Mouse (Mus musculus) CH12F3 (cell line): ENCODE measurements around the gene Zfp799.
"Not testable (repeated sequence)": the region's sequence is repeated elsewhere in the genome, so short reads cannot be mapped to it uniquely, and the experiment has no call there.

Experiments used
- in situ Hi-C: fragments of 300-500 bp; cut with MboI; formaldehyde crosslinking; loops from 2 replicates; pipeline ENCODE4 v1.14.3; 2020; ENCODE audit warnings: low sequenced_read_pairs

Zfp799 gene

GRCm38 (mm10) chr17:32829540-32830417 lies at the start of gene Zfp799:
Zfp799 (minus strand) TSS chr17:32830261.
- in situ Hi-C loops = no loop called here

- in situ Hi-C loops = no loop called here
Measured at GRCm38 (mm10) chr17:32878773-32879172, 48.7 kb upstream of the Zfp799 start.

- in situ Hi-C loops = no loop called here
Measured at GRCm38 (mm10) chr17:32877471-32878171, 47.6 kb upstream of the Zfp799 start.

DNA sequence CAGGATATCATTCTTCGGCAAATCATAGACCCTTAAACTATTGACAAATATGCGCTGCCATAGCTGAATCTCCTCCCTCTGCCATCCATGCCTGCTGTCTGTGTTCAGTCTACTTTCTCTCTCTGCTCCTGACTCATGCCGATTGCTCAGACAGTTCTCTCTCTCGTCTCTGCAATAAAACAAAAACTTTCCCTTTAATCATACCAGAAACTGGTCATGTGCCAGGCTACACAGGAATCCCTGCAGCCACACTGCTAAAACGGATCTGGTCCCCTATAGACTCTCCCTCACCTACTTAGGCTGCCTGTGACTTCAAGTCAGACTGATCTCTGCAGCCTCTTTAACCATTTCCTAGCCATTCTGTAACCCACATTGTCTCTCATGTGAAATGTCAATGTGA lies 42.6 kb upstream of the Zfp799 start:
- in situ Hi-C loops = no loop called here

DNA sequence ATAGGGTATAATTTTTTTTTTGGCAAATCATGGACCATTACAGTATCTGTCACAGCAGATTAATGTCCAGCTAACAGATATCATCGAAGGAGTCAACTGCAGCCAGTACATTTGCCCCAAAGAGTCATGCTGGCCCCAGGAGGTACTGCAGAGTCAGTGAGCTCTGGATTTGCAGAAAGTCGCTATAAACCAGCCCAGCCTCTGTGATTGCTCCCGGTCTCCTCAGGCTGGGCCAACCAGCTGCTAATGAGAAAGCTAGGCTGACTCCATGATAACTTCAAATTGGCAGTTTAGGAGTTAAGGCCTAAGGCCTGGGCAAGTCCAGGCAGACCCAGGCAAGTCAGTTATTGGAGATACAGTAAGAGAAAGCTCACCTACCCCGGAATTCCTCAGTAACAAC lies 42.0 kb upstream of the Zfp799 start:
- in situ Hi-C loops = no loop called here

DNA sequence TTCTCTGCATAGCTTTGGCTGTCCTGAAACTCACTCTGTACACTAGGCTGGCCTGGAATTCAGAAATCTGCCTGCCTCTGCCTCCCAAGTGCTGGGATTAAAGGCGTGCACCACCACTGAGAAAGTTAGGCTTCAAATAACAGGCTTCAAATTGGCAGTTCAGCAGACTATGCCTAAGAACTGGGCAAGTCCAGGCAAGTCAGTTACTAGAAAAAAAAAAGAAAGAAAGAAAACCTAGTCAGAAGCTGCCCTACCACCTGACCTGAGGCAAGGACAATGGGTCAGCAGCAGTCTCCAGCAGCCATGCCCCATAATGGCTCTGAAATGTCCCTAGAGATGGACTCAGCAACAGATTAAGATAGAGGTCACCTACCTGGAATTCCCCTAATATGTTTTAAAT lies 41.4 kb upstream of the Zfp799 start:
- in situ Hi-C loops = no loop called here

DNA sequence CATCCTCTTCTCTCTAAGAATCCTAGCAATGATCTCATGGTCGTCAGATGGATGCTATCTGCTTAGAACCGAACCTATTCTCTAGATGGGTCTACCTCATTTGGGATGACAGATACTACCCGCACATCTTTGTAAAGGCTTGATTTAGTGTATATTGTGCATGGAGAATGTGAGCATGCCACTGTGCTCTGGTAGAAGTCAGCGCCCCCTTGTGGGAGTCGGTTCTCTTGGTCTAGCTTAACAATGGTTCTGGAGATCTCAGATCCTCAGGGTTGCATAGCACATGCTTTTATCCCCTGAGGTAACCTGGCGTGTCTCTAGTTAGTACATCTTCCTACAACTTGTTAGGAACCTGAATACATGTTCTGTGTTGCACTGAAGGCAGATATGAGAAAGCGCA lies 37.2 kb upstream of the Zfp799 start:
- in situ Hi-C loops = not testable (repeated sequence)

GRCm38 (mm10) chr17:32856713-32857112 lies 26.7 kb upstream of the Zfp799 start:
- in situ Hi-C loops = not testable (repeated sequence)

- in situ Hi-C loops = no loop called here
Measured at GRCm38 (mm10) chr17:32851581-32851980, 21.5 kb upstream of the Zfp799 start.

DNA sequence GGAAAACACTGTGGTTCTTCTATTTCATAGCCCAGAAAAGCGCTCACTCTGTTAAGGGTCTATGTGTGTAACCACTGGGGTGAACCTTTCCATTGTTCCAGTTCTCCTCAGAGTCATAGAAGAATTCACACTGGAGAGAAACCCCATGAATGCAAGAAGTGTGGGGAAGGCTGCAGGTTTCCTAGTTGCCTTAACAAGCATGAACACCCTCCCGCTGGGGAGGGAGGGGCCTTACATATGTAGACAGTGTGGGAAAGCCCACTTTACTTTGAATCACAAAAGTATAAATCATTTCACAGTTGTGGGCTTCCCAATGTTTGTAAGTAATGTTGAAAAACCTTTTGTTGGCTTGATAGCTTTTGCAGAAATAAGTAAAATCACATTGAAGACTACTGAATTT lies 11.3 kb upstream of the Zfp799 start:
- in situ Hi-C loops = no loop called here

DNA sequence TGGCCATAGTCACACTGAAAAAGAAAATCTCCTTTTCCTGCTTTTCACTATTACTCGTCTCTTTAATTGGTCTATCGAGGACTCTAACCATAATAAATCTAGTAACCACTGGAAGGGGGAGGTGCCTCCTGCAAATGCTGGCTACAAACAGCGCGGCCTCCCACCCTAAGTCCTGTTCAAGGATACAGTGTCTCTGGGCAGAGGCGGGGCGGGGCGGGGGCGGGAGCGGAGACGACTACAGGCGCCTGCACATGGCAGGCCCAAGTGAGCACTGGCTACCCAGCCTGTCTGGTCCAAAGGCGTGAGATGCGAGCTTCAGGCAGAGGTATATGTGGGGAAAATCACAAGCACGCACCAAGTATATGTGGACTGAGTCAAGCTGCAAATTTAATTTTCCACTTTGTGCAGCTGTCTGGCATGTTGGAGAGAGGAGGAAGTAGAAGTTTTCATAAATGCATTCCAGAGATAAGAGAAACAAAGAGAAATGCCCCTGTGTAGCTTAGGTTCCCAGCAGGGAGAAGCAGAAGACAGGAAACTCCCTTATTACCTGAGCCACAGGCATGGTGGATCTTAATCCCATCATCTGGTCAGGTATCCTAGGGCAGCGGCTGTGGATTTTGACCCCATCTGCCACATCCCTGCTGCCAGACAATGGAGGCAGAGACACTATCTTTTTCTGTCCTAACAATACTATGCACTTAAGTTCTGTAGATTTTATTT lies 9.2 kb upstream of the Zfp799 start:
- in situ Hi-C loops = no loop called here

DNA sequence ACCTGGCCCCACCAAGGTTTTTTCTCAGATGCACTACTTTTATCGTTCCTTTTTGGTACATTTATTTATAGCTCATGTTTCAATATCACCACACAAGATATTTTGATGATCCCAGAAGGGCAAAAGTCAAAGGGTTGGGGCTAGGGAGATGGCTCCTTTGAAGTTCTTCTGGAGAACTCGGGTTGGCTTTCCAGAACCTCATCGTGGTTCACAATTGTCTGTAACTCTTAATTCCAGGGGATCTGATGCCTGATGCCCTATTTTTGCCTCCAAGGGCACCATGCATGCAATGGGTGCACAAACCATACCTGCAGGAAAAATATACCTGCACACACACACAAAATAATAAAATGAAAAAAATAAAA lies 339 bp upstream of the Zfp799 start:
- in situ Hi-C loops = no loop called here

- in situ Hi-C loops = no loop called here
Measured at GRCm38 (mm10) chr17:32816074-32816784, 13.8 kb downstream of the Zfp799 start.

- in situ Hi-C loops = no loop called here
Measured at GRCm38 (mm10) chr17:32814136-32814535, 15.9 kb downstream of the Zfp799 start.

DNA sequence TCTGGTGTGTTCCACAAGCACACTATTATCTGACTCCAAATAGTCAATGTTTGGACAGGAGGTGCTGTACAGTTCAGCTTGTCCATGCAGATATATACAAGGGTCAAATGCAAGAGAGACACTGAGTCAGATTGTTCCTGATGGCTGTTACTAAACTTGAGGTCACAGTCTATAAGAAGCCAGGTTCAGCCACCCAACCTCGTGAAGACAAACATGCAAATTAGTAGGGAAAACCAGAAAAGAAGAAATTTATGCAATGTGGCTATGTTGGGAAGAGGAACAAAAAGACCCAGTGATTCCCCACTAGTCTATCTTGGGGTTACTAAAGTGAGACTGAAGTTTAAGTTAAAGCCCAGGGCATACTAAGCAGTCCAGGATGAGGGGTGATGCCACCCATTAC lies 19.4 kb downstream of the Zfp799 start:
- in situ Hi-C loops = no loop called here

- in situ Hi-C loops = no loop called here
Measured at GRCm38 (mm10) chr17:32809544-32810374, 20.3 kb downstream of the Zfp799 start, which contains the start of gene Zfp811. Zfp811 (minus strand) TSS chr17:32809931.

DNA sequence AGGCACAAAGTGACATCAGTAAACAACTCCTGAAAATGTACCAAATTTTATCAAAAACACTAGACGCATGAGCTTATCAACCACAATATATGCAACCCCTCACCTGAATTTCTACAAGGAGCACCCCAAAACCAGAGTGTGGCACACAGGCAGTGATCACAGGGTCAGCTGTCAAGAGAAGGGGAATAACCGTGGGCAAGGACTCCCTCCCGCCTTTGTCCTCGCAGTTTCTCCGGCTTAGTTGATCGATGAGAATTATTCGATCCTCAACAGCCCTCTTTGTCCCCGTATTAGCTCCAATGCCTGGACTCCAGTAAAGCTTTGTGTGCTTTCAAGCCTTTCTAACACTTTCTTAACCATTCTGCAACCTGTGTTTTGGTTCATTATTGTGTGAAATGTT lies 21.1 kb downstream of the Zfp799 start:
- in situ Hi-C loops = no loop called here

DNA sequence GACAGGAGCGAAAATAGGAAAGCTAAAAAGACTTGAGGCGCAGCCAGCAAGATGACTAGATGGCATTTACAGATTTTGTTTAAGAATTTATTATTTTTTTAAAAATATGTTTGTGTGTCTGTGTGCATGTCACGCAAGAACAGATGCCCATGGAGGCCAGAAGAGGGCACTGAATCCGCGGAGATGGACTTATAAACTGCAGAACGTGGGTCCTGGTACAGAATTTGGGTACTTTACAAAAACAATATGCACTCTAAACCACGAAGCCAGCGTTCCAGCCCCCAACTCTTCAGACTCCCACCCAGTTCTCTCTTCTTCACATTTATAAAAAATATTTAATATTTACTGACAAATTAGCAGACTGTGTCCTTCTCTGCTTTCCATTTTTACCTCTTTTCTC lies 40.8 kb downstream of the Zfp799 start:
- in situ Hi-C loops = no loop called here

GRCm38 (mm10) chr17:32788576-32788975 lies 41.5 kb downstream of the Zfp799 start:
- in situ Hi-C loops = no loop called here

DNA sequence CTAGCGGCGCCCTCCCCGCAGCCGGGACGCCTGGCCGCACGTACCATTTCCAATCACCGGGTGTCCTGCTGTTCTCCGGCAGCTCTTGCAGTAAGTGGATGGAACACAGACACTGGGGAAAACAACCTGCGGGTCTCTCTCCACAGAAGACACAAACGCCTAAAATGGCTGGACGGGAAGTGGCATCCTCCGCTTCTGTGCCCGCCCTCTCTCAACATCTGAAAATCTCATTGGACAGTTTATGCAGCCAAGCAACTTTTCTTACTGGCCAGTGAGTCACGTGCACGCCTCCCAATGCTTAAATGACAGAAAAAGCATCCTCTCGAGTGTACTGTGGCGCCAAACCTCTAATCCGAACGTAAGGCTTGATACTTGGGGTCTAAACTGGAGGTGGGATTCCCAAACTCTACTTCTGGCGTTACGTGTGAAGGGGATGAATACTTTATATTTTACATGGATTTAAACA lies 41.9 kb downstream of the Zfp799 start, which contains the start of gene Zfp871:
Gene Zfp871, minus strand, starts transcription at position 194 of the 466 bp plus-strand sequence.
- in situ Hi-C loops = no loop called here
